Mouse (Mus musculus): ENCODE measurements around the gene Tmem273. TPM values are rescaled to one million over a fixed set of nuclear protein-coding genes. Genes with fewer than 3 reads are reported as not detected.

Gene Tmem273
- 0.93 and 1.4 TPM in 2 replicates for polyA plus RNA-seq (2015; fragmentation: Nextera tagmentation; extraction: Ambion mirVana)

GRCm38 (mm10) chr14:32785556-32786130 is at the start of gene Tmem273:
Gene Tmem273, plus strand, starts transcription at chr14:32785963.
- Histone ChIP-seq H3K36me3 (no peaks in the 10 kb centered on the region), H3K9ac (no peak within 1 kb of the TSS), H3K4me2 (no peak within 1 kb of the TSS), H3K4me1 (no peaks in the 10 kb centered on the region), H3K9me3 (no peaks in the 10 kb centered on the region), H3K4me3 (no peak within 1 kb of the TSS), H3K27me3 (no peaks in the 10 kb centered on the region), H3K27ac (no peak within 1 kb of the TSS)
- 78% methylated on average over 3 of the region's 3 CpGs for WGBS
- no peak for ATAC-seq (ENCODE audit: insufficient number of reproducible peaks, low FRiP score, low TSS enrichment, low read depth)

GRCm38 (mm10) chr14:32736561-32736960 is 49.2 kb upstream of the Tmem273 start:
- Histone ChIP-seq H3K9me3 (no peaks in the 10 kb centered on the region), H3K4me1 (no peaks in the 10 kb centered on the region), H3K27me3 (no peaks in the 10 kb centered on the region), H3K4me3 (no peak overlapping the region), H3K36me3 (no peaks in the 10 kb centered on the region), H3K4me2 (no peak overlapping the region), H3K9ac (no peak overlapping the region), H3K27ac (no peak overlapping the region)
- no peak for ATAC-seq (ENCODE audit: insufficient number of reproducible peaks, low FRiP score, low TSS enrichment, low read depth)
- WGBS, result 79% methylated on average over 6 of the region's 6 CpGs

- Histone ChIP-seq H3K9ac (no peak overlapping the region), H3K4me2 (no peak overlapping the region), H3K4me1 (no peaks in the 10 kb centered on the region), H3K9me3 (no peaks in the 10 kb centered on the region), H3K4me3 (no peak overlapping the region), H3K36me3 (no peaks in the 10 kb centered on the region), H3K27ac (no peak overlapping the region), H3K27me3 (no peaks in the 10 kb centered on the region)
- WGBS, result 71% methylated on average over 5 of the region's 5 CpGs
- no peak for ATAC-seq (ENCODE audit: insufficient number of reproducible peaks, low FRiP score, low TSS enrichment, low read depth)
Measured at GRCm38 (mm10) chr14:32738586-32738985, 47.2 kb upstream of the Tmem273 start.

- 53% methylated on average over 6 of the region's 6 CpGs for WGBS
- H3K27me3 ChIP-seq, result no peaks in the 10 kb centered on the region
Measured at GRCm38 (mm10) chr14:32748519-32748918, 37.2 kb upstream of the Tmem273 start.

GRCm38 (mm10) chr14:32750727-32751126 is 35.0 kb upstream of the Tmem273 start:
- H3K36me3 ChIP-seq, result no peaks in the 10 kb centered on the region
- no peak overlapping the region for H3K4me3 ChIP-seq
- no peaks in the 10 kb centered on the region for H3K27me3 ChIP-seq
- H3K9me3 ChIP-seq, result no peaks in the 10 kb centered on the region
- no peak overlapping the region for H3K4me2 ChIP-seq
- H3K27ac ChIP-seq, result no peak overlapping the region
- 87% methylated on average over 6 of the region's 6 CpGs for WGBS
- no peak overlapping the region for H3K9ac ChIP-seq
- no peaks in the 10 kb centered on the region for H3K4me1 ChIP-seq
- ATAC-seq (ENCODE audit: insufficient number of reproducible peaks, low FRiP score, low TSS enrichment, low read depth), result no peak

More at GRCm38 (mm10) chr14:32748519-32748918, 37.2 kb upstream of the Tmem273 start:
- no peak for ATAC-seq (ENCODE audit: insufficient number of reproducible peaks, low FRiP score, low TSS enrichment, low read depth)
- Histone ChIP-seq H3K36me3 (no peaks in the 10 kb centered on the region), H3K4me1 (no peaks in the 10 kb centered on the region), H3K4me2 (no peak overlapping the region), H3K9me3 (no peaks in the 10 kb centered on the region), H3K4me3 (no peak overlapping the region), H3K9ac (no peak overlapping the region), H3K27ac (no peak overlapping the region)

GRCm38 (mm10) chr14:32754286-32754685 is 31.5 kb upstream of the Tmem273 start:
- WGBS, result 49% methylated on average over 1 of the region's 1 CpGs
- no peak for ATAC-seq (ENCODE audit: insufficient number of reproducible peaks, low FRiP score, low TSS enrichment, low read depth)
- Histone ChIP-seq H3K9me3 (no peaks in the 10 kb centered on the region), H3K4me2 (no peak overlapping the region), H3K4me3 (no peak overlapping the region), H3K9ac (no peak overlapping the region), H3K27me3 (no peaks in the 10 kb centered on the region), H3K27ac (no peak overlapping the region), H3K36me3 (no peaks in the 10 kb centered on the region), H3K4me1 (no peaks in the 10 kb centered on the region)

- Histone ChIP-seq H3K4me1 (no peaks in the 10 kb centered on the region), H3K4me2 (no peak overlapping the region), H3K27ac (no peak overlapping the region), H3K27me3 (no peaks in the 10 kb centered on the region), H3K9me3 (no peaks in the 10 kb centered on the region), H3K9ac (no peak overlapping the region), H3K36me3 (no peaks in the 10 kb centered on the region), H3K4me3 (no peak overlapping the region)
- 80% methylated on average over 1 of the region's 1 CpGs for WGBS
- ATAC-seq (ENCODE audit: insufficient number of reproducible peaks, low FRiP score, low TSS enrichment, low read depth), result no peak
Measured at GRCm38 (mm10) chr14:32762177-32762576, 23.6 kb upstream of the Tmem273 start.

GRCm38 (mm10) chr14:32770563-32770962 is 15.2 kb upstream of the Tmem273 start:
- H3K4me1 ChIP-seq, result no peaks in the 10 kb centered on the region
- 54% methylated on average over 6 of the region's 6 CpGs for WGBS

GRCm38 (mm10) chr14:32772085-32772484 is 13.7 kb upstream of the Tmem273 start:
- Histone ChIP-seq H3K4me1 (no peaks in the 10 kb centered on the region), H3K4me2 (no peak overlapping the region), H3K9ac (no peak overlapping the region), H3K36me3 (no peaks in the 10 kb centered on the region), H3K27me3 (no peaks in the 10 kb centered on the region), H3K4me3 (no peak overlapping the region), H3K9me3 (no peaks in the 10 kb centered on the region), H3K27ac (no peak overlapping the region)
- no peak for ATAC-seq (ENCODE audit: insufficient number of reproducible peaks, low FRiP score, low TSS enrichment, low read depth)
- 84% methylated on average over 4 of the region's 4 CpGs for WGBS

More at GRCm38 (mm10) chr14:32770563-32770962, 15.2 kb upstream of the Tmem273 start:
- Histone ChIP-seq H3K27me3 (no peaks in the 10 kb centered on the region), H3K27ac (no peak overlapping the region), H3K4me3 (no peak overlapping the region), H3K9ac (no peak overlapping the region), H3K4me2 (no peak overlapping the region), H3K36me3 (no peaks in the 10 kb centered on the region), H3K9me3 (no peaks in the 10 kb centered on the region)
- no peak for ATAC-seq (ENCODE audit: insufficient number of reproducible peaks, low FRiP score, low TSS enrichment, low read depth)

- H3K4me1 ChIP-seq, result no peaks in the 10 kb centered on the region
- no peaks in the 10 kb centered on the region for H3K27me3 ChIP-seq
- ATAC-seq (ENCODE audit: insufficient number of reproducible peaks, low FRiP score, low TSS enrichment, low read depth), result no peak
- H3K9ac ChIP-seq, result no peak overlapping the region
- H3K4me3 ChIP-seq, result no peak overlapping the region
- H3K9me3 ChIP-seq, result no peaks in the 10 kb centered on the region
- no peaks in the 10 kb centered on the region for H3K36me3 ChIP-seq
- no peak overlapping the region for H3K4me2 ChIP-seq
- no peak overlapping the region for H3K27ac ChIP-seq
- WGBS, result 64% methylated on average over 3 of the region's 3 CpGs
Measured at GRCm38 (mm10) chr14:32772791-32773190, 13.0 kb upstream of the Tmem273 start.

- Histone ChIP-seq H3K36me3 (no peaks in the 10 kb centered on the region), H3K4me3 (no peak overlapping the region), H3K27ac (no peak overlapping the region), H3K9ac (no peak overlapping the region), H3K4me2 (no peak overlapping the region), H3K9me3 (no peaks in the 10 kb centered on the region), H3K27me3 (no peaks in the 10 kb centered on the region), H3K4me1 (no peaks in the 10 kb centered on the region)
- WGBS, result 84% methylated on average over 3 of the region's 3 CpGs
- ATAC-seq (ENCODE audit: insufficient number of reproducible peaks, low FRiP score, low TSS enrichment, low read depth), result no peak
Measured at GRCm38 (mm10) chr14:32773456-32773855, 12.3 kb upstream of the Tmem273 start.

GRCm38 (mm10) chr14:32776077-32776476 is 9.7 kb upstream of the Tmem273 start:
- H3K27ac ChIP-seq, result no peak overlapping the region
- WGBS, result 81% methylated on average over 7 of the region's 7 CpGs
- H3K4me3 ChIP-seq, result no peak overlapping the region
- H3K36me3 ChIP-seq, result no peaks in the 10 kb centered on the region
- H3K4me1 ChIP-seq, result no peaks in the 10 kb centered on the region
- H3K4me2 ChIP-seq, result no peak overlapping the region
- no peaks in the 10 kb centered on the region for H3K27me3 ChIP-seq
- H3K9me3 ChIP-seq, result no peaks in the 10 kb centered on the region
- H3K9ac ChIP-seq, result no peak overlapping the region
- ATAC-seq (ENCODE audit: insufficient number of reproducible peaks, low FRiP score, low TSS enrichment, low read depth), result no peak

- whole genome bisulfite sequencing, result 66% methylated on average over 3 of the region's 3 CpGs
- Histone ChIP-seq H3K4me2 (no peak overlapping the region), H3K4me1 (no peaks in the 10 kb centered on the region), H3K36me3 (no peaks in the 10 kb centered on the region), H3K27me3 (no peaks in the 10 kb centered on the region), H3K9ac (no peak overlapping the region), H3K27ac (no peak overlapping the region), H3K4me3 (no peak overlapping the region), H3K9me3 (no peaks in the 10 kb centered on the region)
- no peak for ATAC-seq (ENCODE audit: insufficient number of reproducible peaks, low FRiP score, low TSS enrichment, low read depth)
Measured at GRCm38 (mm10) chr14:32778362-32778761, 7.4 kb upstream of the Tmem273 start.

Data from limb, embryonic 15.5 days (tissue).